Mouse (Mus musculus): ENCODE results near the gene Dpysl5. TPM values are rescaled to one million over a fixed set of nuclear protein-coding genes. Genes with fewer than 3 reads are reported as not detected.

Dpysl5 gene
- total RNA-seq, 2 experiments from 2014 or later, result 0.86 to 1.1 TPM

GRCm38 (mm10) chr5:30824124-30824988 lies 113.0 kb downstream of the Dpysl5 start:
- no peak for DNase-seq

DNA sequence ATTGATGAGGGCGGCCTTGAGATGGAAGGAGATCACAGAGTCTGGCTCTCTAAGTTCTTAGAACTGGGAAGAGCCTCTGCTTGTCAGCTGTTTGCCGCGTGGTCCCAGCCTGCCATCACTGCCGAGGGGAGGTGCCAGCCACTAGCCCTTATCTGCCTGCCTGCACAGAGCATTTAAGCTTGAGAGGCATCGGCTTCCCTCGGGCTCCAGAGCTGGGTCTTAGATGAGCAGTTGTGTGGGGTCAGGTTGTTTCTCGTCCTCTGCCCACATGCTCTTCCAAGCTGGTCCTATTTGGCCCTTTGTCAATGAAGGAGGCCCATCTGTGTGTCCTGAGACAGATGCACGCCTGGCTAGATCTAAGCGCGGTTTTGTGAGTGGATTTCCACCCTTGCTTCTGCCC lies 113.8 kb downstream of the Dpysl5 start:
- DNase-seq, result peak; percentile 32 to 43

DNA sequence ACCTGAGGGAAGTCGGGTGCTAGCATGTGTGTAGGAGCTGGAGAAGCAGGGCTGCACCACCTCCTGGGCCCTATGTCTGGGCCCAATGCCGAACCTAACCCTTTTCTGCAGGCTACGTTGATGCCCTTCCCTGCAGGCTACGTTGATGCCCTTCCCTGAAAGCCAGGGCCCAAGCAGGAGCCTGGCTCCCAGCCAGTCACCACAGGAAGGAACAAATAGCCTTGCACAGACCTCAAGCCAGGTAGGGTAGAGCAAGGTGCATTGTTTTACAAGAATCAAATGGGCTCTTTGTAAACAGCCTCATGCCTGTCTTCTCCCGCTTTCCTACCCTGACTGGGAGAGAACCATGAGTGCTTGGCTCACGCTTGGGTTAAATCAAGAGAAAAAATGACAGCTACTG lies 114.5 kb downstream of the Dpysl5 start:
- DNase-seq, result peak in 1 of 2 experiments; percentile 27

GRCm38 (mm10) chr5:30833416-30833815 lies 122.1 kb downstream of the Dpysl5 start:
- DNase-seq, result peak; percentile 34 to 45

GRCm38 (mm10) chr5:30839731-30840130 lies 128.4 kb downstream of the Dpysl5 start:
- no peak for DNase-seq

GRCm38 (mm10) chr5:30841896-30842295 lies 130.5 kb downstream of the Dpysl5 start:
- DNase-seq, result no peak

Other genes with a start within 250 kb of the Dpysl5 start
- gene Otof, start 249.6 kb upstream of the Dpysl5 start, total RNA-seq (2021), result under 1 TPM; 0.07 to 0.10 TPM
- not detected for gene 1700001C02Rik, start 245.5 kb upstream of the Dpysl5 start, total RNA-seq (2021)
- gene Cib4, start 165.7 kb upstream of the Dpysl5 start, total RNA-seq (2021), result 1 to 10 TPM; 1.4 to 4.0 TPM
- 1,000 to 10,000 TPM; 1,187 to 1,472 TPM for gene Kcnk3, start 123.4 kb upstream of the Dpysl5 start, total RNA-seq (2021)
- 10 to 100 TPM; 40.0 to 47.2 TPM for gene Slc35f6, start 63.6 kb upstream of the Dpysl5 start, total RNA-seq (2021)
- gene Cenpa, start 44.8 kb upstream of the Dpysl5 start, total RNA-seq (2021), result 10 to 100 TPM; 10.2 to 11.9 TPM
- gene Mapre3, start 103.1 kb downstream of the Dpysl5 start, total RNA-seq (2021), result 10 to 100 TPM; 48.9 to 52.2 TPM
- gene Tmem214, start 156.4 kb downstream of the Dpysl5 start, total RNA-seq (2021), result 10 to 100 TPM; 49.6 to 55.0 TPM
- 10 to 100 TPM in 1 of 2 experiments, 1 to 10 TPM in 1; 6.6 to 12.2 TPM for gene Agbl5, start 177.1 kb downstream of the Dpysl5 start, total RNA-seq (2021)
- gene Ost4, start 196.2 kb downstream of the Dpysl5 start, total RNA-seq (2021), result 100 to 1,000 TPM; 211 to 228 TPM
- 10 to 100 TPM; 49.8 to 56.0 TPM for gene Emilin1, start 201.8 kb downstream of the Dpysl5 start, total RNA-seq (2021)
- 10 to 100 TPM; 37.5 to 64.9 TPM for gene Khk, start 209.9 kb downstream of the Dpysl5 start, total RNA-seq (2021)
- 1 to 10 TPM in 1 of 2 experiments, under 1 TPM in 1; 0.89 to 1.3 TPM for gene Cgref1, start 234.0 kb downstream of the Dpysl5 start, total RNA-seq (2021)
- 100 to 1,000 TPM; 121 to 157 TPM for gene Preb, start 248.8 kb downstream of the Dpysl5 start, total RNA-seq (2021)

Measured in adrenal gland, postnatal 36 days (tissue).